Mouse (Mus musculus) liver (tissue): ENCODE data around the gene Gabrb2.

Source experiments
- DNase-seq: peaks from one replicate; pipeline ENCODE4 v3.0.0-alpha.2; 2020; ENCODE audit warnings: mixed read lengths

Gabrb2 gene

DNA sequence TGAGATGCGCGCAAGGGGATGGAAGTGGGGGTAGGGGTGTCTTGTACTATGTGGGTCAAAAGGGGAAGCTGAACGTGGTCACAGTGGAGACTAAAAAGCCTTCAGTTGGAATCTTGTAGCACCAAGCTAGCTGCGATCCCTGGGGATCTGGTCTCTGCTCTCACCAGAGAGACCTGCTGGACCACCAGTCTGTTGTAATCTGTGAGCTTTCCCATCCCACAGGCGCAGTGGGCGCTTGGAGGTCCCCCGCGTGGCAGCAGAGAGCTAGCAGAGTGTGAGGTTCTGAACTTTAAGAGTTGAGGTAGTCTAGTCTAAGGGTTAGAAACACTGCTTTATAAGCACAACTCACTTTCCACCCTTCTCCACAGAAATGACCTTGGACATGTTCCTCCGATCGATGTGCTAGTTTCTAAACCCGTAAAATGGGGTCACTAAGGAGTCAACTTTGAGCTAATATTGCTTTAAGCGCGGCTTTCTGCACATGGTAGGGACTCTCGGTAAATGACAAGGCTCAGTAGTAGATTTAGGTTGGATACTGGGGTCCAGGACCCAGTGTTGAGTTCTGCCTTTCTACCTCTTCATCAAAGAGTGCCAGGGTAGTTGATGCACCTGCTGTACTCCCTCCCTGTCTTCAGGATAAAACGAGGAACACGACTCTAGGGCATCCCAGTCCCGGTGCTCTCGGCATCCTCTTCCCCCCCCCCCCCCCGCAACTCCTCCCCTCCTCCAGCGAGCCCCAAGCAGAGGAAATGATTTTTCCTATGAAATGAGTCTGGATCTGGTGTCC lies at the start of gene Gabrb2:
TSS of gene Gabrb2 (plus strand) at position 762 of the 787 bp plus-strand sequence.
- no peak for DNase-seq

DNA sequence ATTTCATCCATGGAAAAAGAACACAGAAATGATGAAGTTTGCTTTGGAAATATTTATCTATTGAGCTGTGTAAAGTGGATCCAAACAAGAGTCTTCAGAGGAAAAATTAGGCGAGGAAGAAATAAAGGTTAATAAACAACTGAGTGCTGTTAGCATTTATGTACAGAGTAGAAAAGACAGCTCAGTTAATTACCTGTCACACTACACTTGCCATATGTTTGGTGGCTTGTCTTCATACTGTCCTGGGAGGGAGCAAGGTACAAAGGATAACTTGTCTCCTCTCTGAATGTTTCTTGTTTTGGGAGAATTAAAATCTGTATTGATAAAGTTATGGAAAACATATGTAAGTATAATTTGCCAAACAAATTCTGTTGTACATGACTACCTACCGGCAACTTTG lies 40.6 kb upstream of the Gabrb2 start:
- no peak for DNase-seq

DNA sequence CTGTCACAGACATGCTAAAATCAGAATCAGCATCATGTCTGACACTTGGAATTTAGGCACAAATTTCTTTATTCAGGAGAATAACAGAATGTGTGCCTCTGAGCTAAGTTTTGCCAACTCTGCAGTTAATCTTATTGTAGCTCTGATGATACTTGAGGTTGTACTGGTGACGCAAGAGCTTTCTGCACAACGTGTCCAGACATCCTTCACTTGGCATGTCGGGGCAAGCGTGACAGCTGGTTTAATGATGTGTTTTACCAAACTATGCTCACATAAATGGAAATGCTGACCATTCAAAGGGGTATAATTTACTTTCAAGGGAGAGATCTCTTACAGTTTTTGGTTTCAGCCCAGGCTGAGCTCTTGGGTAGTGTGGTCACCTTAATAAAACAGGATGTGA lies 33.1 kb upstream of the Gabrb2 start:
- DNase-seq, result no peak

GRCm38 (mm10) chr11:42390682-42391290 lies 28.8 kb upstream of the Gabrb2 start:
- DNase-seq, result no peak

- DNase-seq, result no peak
Measured at GRCm38 (mm10) chr11:42393451-42393850, 26.1 kb upstream of the Gabrb2 start.

DNA sequence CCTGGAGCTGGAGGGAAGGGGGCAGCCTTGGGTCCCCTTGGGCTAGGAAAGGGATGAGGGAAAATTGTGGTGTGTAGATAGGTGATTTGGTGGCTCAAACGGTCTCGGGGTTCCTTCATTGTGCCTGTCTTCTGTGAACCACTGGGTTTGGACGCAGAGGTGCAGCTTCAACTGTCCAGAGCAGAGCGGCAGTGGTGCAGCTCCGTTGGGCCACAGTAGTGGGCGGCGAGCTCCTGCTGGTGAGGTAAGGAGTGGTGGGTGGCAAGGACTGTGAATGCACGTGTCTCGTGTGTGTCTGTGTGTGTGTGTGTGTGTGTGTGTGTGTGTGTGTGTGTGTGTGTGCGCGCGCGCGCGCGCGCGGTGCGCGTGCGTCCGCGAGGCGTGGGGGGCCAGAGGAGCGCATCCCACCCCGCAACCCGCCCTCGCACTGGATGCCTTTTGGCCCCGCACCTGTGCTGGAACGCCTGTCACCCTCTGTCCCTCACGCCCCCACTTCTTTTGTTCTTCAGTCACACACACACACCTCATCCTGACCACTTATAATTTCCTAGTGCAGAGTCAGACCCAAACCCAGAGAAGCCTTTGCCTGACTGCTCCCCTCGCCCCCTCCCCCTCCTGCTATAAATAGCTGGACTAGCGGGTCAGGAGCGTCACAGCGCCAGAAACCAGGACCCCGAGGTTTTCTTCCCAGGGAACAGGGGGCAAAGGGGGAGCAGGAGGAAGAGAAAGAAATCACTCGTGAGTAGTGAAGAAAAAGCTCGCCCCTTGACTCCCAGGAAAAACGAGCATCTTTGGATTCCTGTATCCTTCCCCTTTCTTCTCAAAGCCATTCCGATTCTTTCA lies 455 bp downstream of the Gabrb2 start:
- DNase-seq, result no peak

- DNase-seq, result peak; percentile 13
Measured at GRCm38 (mm10) chr11:42420634-42421470, 1.3 kb downstream of the Gabrb2 start.

DNA sequence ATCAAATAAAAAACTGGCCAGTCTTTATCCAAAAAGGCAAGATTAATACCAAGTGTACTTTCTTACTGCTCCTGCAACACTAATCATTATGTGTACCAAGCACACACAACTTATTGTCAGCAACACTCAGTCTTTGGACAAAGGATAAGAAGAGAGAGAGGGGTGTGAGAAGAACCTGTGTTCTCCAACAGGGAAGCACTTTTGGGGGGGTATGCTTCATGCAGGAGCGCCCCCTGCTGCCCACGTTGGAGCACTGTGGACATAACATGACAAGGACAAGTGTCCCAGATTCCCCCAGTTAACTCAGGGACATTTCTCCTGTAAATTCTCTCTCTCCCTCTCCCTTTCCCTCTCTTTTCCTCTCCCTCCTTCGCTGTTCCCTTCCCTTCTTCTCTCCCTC lies 3.7 kb downstream of the Gabrb2 start:
- peak; percentile 30 for DNase-seq

DNA sequence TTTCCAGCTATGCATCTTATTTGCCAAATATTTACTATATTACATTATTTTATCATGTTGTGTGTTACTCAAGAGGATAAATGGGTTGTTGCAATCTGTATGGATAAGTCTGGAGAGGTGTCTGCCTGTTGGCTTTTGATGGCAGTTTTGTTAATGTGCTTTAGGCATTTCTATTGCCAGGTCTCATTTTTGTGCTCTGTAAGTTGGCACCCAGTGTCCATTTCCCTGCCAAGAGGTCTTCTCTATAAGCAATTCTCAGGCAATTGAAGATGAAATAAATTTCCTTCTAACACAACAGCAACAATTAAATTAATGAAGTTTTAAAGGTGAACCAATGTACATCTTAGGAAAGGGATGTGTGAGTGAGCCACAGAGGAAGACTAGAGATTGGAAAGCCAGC lies 11.9 kb downstream of the Gabrb2 start:
- DNase-seq, result no peak

- no peak for DNase-seq
Measured at GRCm38 (mm10) chr11:42438978-42439377, 19.4 kb downstream of the Gabrb2 start.

- DNase-seq, result no peak
Measured at GRCm38 (mm10) chr11:42443641-42444040, 24.1 kb downstream of the Gabrb2 start.

DNA sequence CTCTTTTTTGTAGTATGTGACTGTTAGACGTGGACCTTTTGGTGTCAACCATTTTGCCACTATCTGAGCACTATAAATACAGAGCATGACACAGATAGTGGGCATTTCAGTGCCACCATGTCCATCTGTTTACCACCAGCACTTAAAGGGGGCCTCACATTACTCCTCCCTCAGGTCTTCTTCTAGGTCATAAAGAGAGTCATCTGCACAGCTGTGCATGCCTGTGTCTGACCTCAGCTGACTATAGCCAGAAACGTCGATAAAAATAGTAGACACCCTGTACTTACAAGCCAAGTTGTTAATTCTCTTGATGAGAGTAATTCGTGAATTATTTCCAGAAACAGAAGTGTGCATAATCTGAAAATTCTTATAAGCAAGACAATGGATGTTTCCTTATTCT lies 29.4 kb downstream of the Gabrb2 start:
- DNase-seq, result no peak

GRCm38 (mm10) chr11:42464136-42464535 lies 44.6 kb downstream of the Gabrb2 start:
- DNase-seq, result no peak

DNA sequence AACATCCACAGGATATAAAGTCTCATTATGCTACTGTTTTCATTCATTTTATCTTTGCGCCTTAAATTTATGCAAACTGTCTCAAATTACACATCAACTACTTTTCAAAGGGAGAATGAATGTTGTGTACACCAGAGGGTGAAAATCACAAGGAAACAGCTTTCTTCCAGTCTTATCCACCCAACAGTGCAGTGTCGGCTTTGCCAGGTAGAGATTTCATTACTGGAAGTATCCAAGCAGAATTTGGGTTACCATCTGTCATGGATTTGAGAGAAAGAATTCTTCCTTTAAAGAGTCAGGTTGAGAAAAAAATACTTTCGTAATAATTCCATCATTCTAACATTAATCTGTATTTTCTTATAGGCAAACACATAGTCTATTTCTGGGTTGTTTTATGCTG lies 48.8 kb downstream of the Gabrb2 start:
- no peak for DNase-seq

DNA sequence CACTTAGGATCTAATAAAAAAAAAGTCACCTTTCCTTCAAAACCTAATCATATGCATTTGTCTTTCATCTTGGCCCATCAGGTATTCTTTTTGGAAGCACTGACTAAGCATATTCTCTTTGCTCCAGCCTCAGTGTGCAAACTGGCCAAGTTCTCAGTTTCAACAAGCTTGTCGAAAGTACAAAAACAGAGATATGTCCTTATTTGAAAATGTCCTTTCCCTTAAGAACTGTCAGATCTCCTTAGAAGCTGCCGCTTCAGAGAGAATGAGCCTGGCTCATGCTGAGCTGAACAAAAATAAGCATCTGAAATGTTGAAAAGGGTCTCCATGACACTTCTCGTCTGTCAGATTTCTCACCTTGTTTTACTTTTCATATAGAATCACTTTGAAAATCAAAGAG lies 55.0 kb downstream of the Gabrb2 start:
- no peak for DNase-seq

DNA sequence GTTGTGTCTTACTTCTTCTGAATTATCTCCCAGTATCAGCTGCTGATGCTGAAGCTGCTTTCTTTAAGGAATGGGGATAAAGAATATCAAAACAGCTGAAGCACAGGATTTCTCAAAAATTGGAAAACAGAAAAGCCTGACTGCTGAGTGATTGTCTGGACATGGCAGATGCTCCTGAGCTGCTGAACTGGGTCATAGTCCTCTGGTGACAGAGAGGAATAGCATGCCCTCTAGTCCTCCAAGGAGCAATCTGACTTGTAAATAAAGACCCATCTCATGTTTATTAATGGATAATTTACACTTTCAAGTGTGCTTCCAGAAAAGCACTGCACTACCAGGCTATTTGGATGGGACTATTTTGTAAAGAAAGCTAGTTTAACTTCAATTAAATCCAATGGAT lies 68.1 kb downstream of the Gabrb2 start:
- DNase-seq, result no peak

DNA sequence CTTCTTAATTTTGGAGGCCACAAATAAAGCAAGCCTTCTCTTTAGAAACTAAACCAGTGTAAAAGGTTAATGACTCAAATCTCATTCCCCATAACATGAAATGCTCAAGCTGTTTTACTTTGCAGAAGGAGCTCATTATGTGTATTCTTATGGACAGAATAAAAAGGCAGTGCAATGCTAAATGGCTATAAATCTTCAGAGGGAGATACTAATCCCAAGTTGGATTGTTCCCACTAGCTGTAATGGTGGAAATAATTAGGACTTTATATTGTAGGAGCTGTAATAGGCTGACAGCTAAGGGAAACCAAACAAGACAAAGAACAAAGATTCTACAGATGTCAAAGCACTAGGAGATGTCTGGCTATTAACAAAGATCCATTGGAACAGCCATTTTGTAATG lies 81.6 kb downstream of the Gabrb2 start:
- no peak for DNase-seq

- DNase-seq, result no peak
Measured at GRCm38 (mm10) chr11:42505436-42505835, 85.9 kb downstream of the Gabrb2 start.

DNA sequence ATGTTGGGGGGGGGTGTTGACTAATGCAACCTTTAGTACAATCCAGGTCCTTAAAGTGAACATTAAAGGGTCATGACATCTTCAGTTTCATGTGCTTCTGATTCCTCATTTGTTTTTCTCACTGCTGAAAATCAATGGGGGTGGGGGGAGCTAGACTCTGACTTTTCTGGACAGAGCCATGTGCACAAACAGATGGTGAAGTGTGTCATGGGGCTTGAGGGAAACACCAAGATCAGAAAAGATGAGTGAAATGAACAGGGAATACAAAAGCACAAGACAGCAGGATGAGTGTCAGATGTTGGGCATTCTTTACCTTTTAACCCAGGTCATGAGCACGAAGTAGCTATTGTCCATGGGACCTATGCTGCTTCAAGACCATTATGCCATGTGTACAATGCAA lies 86.4 kb downstream of the Gabrb2 start:
- DNase-seq, result no peak

- no peak for DNase-seq
Measured at GRCm38 (mm10) chr11:42521960-42522359, 102.4 kb downstream of the Gabrb2 start.

DNA sequence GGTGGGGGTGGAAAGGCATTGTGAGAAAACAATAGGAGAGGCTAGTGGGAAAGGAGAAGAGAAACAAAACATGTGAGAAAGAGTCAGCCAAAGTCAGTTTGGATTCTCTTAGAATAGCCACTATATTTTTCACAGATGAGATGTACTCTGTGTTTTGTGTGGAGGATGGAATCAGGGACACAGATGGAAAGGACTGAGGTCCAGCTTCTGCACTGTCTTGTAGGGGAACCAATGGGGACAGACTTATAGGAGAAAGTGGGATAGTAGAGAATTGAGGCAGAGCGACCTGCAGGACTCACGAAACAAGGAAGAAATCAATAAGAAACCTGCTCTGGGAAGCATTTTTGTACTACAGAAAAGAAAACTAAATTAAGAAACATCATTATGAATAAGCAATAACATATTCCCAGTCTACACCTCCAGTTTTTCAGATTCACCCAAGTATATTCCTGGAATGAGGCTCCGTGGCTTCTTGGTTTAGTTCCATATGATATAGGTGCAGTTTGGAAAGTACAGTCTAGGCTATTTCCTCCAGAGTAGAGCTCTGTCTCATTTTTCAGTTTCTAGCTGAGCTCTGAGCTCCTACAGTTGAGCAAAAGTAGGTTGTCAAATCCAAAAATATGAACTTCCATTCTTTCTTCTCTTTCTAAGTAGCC lies 108.8 kb downstream of the Gabrb2 start:
- no peak for DNase-seq

- no peak for DNase-seq
Measured at GRCm38 (mm10) chr11:42532577-42532976, 113.0 kb downstream of the Gabrb2 start.
